Mouse (Mus musculus) megakaryocyte progenitor cell, adult 5-6 weeks (primary cell): ENCODE measurements around the gene Nfe2l1. TPM values are rescaled to one million over a fixed set of nuclear protein-coding genes. Genes with fewer than 3 reads are reported as not detected.
A peak's percentile ranks its signal among the peaks of the same experiment; 100 is the strongest.
"Not testable (repeated sequence)": the region's sequence is repeated elsewhere in the genome, so short reads cannot be mapped to it uniquely, and the experiment has no call there.

Experiments used
- ATAC-seq: replicated peaks from 2 replicates; pipeline ENCODE4 v1.8.0; 2016; ENCODE audit warnings: mild to moderate bottlenecking, moderate TSS enrichment, inconsistent platforms; ENCODE audit not compliant: poor library complexity
- total RNA-seq, 2 experiments: library from RNA; stranded (forward) in 1 of 2; stranded (reverse) in 1 of 2; fragments of 157-497, 149-512 nt in 1 of 2; fragments of 200-1000 nt in 1 of 2; gene quantifications; 2 replicates each; pipeline versions ENCODE4 v1.2.3 to v1.2.4; 2015 to 2017

Gene Nfe2l1
- total RNA-seq, 2 experiments from 2014 or later, result 39.0 to 42.5 TPM

DNA sequence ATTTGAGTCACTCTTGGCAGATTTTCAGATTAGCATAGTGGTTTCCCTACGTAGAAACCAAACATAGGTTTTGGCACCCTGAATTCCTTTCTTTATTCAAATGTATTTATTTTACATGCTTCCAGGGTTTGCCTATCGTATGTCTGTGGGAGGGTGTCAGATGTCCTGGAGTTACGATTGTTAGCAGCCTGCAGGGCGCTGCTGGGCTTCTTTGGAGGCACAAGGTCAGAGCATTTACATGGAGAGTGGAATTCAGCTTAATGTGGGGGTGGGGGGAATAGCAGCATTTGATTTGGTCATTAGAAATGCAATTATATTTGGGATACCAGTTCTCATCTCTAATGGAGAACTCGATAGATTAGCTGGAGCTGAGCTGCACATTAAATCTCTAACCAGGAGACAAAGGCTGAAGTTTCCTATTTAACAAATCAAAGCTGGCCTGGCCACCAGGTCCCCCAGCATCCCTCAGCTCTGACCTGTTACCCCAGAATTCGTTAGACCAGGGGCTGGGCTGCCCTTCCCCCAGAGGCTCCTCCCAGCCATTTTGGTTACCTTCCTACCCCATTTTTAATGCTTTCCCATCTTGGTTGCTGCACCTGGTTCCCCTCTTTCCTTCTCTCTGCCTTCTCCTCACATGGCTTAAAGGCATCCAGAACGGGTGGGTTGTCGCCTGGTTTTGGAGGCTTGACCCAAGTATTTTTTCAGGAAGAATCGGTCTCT is 42.9 kb downstream of the Nfe2l1 start:
- ATAC-seq, result no peak

DNA sequence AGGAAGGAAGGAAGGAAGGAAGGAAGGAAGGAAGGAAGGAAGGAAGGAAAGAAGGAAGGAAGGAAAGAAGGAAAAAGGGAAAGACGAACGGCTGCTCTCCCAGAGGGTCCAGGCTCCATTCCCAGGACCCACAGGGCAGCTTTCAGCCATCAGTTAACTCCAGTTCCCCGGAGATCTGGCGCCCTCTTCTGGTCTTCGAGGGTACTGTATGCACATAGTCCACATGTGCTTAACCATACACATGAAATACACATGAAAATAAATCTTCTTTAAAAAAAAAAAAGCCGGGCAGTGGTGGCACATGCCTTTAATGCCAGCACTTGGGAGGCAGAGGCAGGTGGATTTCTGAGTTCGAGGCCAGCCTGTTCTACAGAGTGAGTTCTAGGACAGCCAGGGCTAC is 44.9 kb downstream of the Nfe2l1 start:
- peak; percentile 65 for ATAC-seq

DNA sequence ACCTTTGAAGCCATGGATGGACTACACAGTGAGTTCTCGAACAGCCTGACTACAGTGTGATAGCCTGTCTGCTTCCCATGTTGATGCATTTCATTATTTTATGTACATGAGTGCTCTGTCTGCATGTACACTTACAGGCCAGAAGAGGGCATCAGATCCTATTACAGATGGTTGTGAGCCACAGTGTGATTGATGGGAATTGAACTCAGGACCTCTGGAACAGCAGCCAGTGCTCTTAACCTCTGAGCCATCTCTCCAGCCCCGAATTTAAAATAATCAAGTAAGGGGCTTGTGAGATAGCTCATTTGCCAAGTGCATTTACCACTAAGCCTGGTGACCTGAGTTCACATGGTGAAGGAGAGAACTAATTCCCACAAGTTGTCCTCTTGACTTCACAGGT is 48.3 kb downstream of the Nfe2l1 start:
- ATAC-seq, result no peak

DNA sequence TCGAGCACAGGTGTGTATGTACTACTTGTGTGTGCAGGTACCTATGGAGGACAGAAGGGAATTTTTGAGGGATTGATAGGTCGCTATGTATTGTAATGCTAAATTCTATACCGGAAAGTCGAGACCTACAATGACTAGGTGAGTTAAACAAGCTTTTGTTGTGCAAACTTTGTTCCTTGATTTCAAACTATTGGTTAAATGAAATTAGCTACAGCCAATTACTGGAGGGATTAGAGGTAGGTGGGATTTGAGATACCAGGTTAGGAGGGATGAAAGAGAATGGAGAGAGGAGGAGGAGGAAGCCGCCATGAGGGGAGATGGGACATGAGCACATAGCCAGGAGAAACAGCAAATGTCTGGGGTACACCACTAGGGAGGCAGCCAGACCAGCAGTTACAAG is 49.5 kb downstream of the Nfe2l1 start:
- ATAC-seq, result no peak

DNA sequence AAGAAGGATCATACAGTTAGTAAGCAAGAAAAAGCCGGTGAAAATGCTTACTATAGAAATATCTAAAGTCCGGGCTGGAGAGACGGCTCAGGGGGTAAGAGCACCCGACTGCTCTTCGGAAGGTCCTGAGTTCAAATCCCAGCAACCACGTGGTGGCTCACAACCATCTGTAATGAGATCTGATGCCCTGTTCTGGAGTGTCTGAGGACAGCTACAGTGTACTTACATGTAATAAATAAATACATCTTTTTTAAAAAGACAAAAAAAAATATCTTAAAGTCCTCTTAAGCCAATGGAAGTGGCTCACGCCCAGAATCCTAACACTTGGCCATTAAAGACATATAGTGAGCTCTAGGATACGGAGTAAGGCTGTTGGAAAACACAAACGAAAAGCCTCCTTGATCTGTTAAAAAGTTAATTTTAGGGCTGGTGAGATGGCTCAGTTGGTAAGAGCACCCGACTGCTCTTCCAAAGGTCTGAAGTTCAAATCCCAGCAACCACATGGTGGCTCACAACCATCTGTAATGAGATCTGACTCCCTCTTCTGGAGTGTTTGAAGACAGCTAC is 51.6 kb downstream of the Nfe2l1 start:
- ATAC-seq, result not testable (repeated sequence)

DNA sequence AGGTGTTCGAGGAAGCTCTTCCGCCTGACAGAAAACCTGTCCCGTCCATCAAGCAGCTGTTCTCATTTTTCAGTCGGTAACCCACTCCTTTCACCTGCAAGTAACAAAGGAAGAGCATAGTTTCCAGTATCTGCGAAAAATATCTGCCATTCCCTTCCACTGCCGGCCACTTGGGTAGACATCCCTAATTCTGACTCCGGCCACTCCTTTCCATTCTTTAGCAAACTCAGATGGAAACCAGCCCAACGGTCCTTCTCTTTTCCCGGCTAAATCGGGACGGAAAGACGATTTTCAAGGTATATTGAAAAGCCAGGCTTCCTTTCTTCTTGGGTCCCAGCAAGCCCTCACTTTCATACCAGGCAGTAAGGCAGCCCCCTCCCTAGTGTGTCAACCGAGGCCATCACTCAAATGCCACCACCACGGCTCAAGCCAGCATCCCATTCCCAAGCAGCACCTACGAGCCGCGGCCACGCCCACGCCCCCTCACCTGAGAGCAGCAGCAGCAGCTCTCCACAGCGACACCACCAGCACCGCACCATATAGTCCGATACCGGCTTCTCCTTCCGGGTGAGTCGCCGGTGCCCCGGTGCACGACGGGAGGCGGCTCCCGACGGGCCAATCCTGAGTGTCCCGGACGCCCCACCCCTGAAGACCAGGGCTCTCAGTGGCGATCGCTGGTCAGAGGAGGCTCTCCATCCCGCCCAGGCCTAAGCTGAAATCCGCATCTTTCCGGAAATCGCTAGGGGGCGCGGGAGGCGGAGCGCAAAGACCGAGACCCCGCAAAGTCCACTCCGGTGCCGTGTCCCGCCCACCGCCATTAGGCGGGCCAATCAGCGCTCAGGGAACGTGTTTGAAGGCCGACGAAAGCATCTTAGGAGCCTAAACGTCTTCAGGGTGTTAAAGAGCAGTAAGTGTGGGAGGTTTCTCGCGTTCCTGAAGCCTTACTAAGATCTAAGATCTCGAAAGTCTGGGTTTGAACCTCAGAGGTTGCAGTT is 52.5 kb downstream of the Nfe2l1 start, which contains the start of gene Snx11:
Gene Snx11, minus strand, starts transcription at position 592 of the 995 bp plus-strand sequence.
- ATAC-seq, result peak; percentile 95

DNA sequence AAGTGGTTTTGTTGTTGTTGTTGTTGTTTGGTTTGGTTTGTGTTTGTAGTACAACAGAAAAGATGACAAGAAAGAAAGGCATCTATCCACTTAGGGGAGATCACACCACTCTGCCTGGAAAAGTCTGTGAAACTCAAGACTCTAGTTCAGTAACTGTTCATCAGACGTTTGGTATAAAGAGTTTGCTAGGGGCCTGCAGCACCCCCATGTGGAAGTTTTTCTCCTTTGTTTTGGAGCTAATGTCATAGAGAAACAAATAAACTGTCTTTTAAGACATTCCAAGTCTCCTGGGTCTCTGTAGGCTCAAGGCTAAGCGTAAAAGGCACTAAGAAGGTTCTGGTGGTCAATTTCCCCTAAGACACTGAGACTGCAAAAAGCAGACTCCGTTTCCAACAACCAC is 53.7 kb downstream of the Nfe2l1 start:
- no peak for ATAC-seq

DNA sequence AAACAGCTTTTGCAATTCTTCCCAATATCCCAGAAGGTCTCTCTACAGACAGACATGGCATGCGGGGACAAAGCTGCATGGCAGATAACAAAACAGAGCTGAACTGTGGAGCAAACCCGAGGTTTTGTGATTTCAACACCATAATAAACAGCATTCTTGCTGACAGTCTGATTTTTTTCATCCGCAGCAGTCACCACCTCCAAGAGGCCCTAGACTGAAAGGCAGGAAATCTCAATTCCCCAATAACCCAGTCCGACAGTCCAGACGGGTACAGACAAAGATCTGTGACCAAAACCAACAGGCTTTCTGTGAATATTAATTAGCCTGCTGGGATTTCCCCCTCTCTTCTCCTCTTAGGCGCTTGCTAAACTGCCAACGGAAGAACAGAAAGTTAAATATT is 54.1 kb downstream of the Nfe2l1 start:
- no peak for ATAC-seq

DNA sequence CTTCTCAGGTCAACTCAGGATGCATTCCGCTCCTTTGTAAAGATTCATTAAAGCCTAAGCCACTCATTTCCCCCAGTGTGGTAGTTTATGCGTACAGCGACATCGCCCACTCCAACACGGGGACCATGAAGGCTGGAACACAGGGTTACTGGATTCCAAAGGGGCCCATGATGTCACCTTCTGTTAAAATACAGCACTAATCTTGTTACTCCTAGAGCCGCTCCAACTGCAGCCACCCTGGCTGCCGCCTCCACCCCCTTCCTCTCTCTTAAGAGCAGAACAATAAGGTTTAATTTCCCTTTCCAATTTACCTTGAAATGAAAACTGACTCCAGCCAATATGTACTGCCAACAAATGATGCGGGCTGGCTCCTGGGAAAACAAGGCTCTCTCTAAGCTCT is 54.7 kb downstream of the Nfe2l1 start:
- ATAC-seq, result no peak

DNA sequence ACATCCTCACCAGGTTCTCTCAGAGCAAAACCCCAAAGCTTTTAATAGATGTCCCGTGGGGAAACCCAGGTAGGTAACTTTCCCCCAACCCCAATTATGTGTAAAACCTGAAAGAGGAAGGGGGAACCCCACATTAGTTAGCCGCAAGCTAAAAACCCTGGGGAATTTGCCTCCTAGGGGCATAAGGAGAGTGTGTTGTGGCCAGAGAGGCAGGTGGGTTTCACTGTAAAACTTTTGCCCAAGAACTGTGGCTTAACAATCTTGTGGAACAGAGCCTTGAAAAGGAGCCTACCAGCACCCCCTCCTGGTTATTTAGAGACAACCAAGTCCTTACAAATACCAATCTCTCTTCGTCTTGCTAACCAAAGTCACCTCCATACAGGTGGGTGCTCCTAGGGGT is 55.2 kb downstream of the Nfe2l1 start:
- ATAC-seq, result no peak

DNA sequence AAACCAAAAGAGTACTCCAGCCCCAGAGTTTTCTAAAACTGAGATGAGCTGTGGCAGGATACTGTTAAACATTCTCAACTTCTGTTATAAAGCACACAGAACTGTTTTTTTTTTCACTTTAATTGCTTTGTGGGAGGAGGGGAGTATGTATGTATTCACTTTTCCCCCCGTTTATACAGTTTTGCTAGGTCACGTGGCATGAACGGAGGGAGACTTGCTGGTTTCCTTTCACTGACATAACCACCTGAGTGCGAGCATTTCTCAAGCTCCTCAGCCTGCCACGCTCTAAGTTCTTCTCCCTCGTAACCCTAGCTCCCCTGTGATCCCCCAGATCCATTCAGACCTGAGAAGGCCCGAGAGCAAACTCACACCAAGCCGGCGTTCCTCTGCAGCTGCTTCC is 57.4 kb downstream of the Nfe2l1 start:
- ATAC-seq, result no peak

DNA sequence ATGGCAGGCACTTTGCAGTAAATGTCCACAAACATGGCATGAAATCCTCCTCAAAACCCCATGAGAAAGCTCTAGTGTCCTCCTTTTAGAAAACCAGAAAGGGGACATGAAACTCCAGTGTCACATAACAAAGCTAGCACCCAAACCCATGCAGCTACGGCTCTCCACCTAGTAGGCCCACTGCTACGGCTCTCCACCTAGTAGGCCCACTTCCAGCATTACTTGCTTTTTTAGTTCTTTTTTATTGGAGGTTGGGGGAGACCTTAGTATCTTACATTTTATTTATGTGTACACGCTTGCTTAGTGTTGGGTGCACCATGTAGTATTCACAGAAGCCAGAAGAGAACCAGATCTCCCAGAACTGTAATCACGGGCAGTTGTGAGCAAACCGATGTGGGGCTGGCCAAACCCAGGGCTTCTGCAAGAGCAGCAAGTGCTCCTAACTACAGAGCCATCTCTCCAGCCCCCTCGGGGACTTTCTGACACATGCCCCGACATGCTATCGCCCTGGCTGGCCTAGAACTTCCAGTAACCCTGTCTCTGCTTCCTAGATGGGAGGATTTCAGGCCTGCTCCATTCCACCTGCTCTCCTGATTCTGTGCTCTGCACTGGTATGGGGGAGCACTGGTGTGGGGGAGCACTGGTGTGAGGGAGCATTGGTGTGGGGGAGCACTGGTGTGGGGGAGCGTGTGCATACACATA is 58.3 kb downstream of the Nfe2l1 start:
- no peak for ATAC-seq

DNA sequence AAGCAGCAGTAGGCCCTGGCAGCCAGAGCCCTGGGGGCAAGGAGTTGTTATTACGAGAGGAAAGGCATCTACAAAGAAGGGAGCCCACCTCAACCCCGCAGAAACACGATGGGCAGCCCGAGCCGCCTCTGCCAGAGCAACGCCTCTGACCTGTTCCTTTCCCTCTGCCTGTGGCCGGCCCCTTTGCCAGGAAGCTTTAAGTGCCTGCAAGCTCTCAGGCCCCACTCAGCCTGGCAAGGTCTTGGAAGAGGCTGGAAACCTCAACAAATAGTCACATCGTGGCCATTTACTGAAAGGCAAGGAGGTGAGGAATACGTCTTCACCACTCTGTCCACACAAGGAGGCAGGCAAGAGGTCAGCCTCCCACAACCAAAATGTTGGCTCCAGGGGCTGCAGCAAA is 61.5 kb downstream of the Nfe2l1 start:
- ATAC-seq, result no peak

Other genes starting within 250 kb of the Nfe2l1 start
- gene Snx11, start 52.4 kb downstream of the Nfe2l1 start, total RNA-seq (2015), result 8.6 and 9.6 TPM in 2 replicates
- gene Snx11, start 52.4 kb downstream of the Nfe2l1 start, total RNA-seq (2017), result 16.9 and 17.3 TPM in 2 replicates
- gene Cbx1, start 40.8 kb downstream of the Nfe2l1 start, total RNA-seq (2015), result 61.3 and 70.5 TPM in 2 replicates
- gene Cbx1, start 40.8 kb downstream of the Nfe2l1 start, total RNA-seq (2017), result 94.4 and 116 TPM in 2 replicates
- 6.2 and 6.5 TPM in 2 replicates for gene Copz2, start 19.9 kb upstream of the Nfe2l1 start, total RNA-seq (2015)
- gene Copz2, start 19.9 kb upstream of the Nfe2l1 start, total RNA-seq (2017), result 3.3 and 4.0 TPM in 2 replicates
- gene Cdk5rap3, start 86.5 kb upstream of the Nfe2l1 start, total RNA-seq (2015), result 30.3 and 31.4 TPM in 2 replicates
- gene Cdk5rap3, start 86.5 kb upstream of the Nfe2l1 start, total RNA-seq (2017), result 70.1 and 74.3 TPM in 2 replicates
- gene Prr15l, start 98.1 kb upstream of the Nfe2l1 start, total RNA-seq (2015), result not detected in 2 replicates
- not detected in 2 replicates for gene Prr15l, start 98.1 kb upstream of the Nfe2l1 start, total RNA-seq (2017)
- 22.5 and 23.0 TPM in 2 replicates for gene Pnpo, start 114.0 kb upstream of the Nfe2l1 start, total RNA-seq (2015)
- gene Pnpo, start 114.0 kb upstream of the Nfe2l1 start, total RNA-seq (2017), result 36.3 and 38.7 TPM in 2 replicates
- 21.0 and 27.4 TPM in 2 replicates for gene Sp2, start 153.0 kb upstream of the Nfe2l1 start, total RNA-seq (2015)
- gene Sp2, start 153.0 kb upstream of the Nfe2l1 start, total RNA-seq (2017), result 2.3 and 2.8 TPM in 2 replicates
- not detected in 2 replicates for gene Sp6, start 183.4 kb upstream of the Nfe2l1 start, total RNA-seq (2015)
- 0.03 TPM in 1 of 2 replicates, not detected in the other for gene Sp6, start 183.4 kb upstream of the Nfe2l1 start, total RNA-seq (2017)
- 3.0 and 4.2 TPM in 2 replicates for gene Scrn2, start 200.0 kb upstream of the Nfe2l1 start, total RNA-seq (2015)
- 18.3 and 21.1 TPM in 2 replicates for gene Scrn2, start 200.0 kb upstream of the Nfe2l1 start, total RNA-seq (2017)
- gene Lrrc46, start 211.4 kb upstream of the Nfe2l1 start, total RNA-seq (2015), result 0.64 and 0.69 TPM in 2 replicates
- not detected in 2 replicates for gene Lrrc46, start 211.4 kb upstream of the Nfe2l1 start, total RNA-seq (2017)
- 32.1 and 34.0 TPM in 2 replicates for gene Mrpl10, start 211.6 kb upstream of the Nfe2l1 start, total RNA-seq (2015)
- gene Mrpl10, start 211.6 kb upstream of the Nfe2l1 start, total RNA-seq (2017), result 19.7 and 24.5 TPM in 2 replicates
- 8.5 and 9.7 TPM in 2 replicates for gene Osbpl7, start 220.7 kb upstream of the Nfe2l1 start, total RNA-seq (2015)
- 8.3 and 10.5 TPM in 2 replicates for gene Osbpl7, start 220.7 kb upstream of the Nfe2l1 start, total RNA-seq (2017)